Mouse (Mus musculus) lung, adult 2 months (tissue): ENCODE measurements around the gene Tmem63b.

Experiments
- CTCF ChIP-seq: fragments of 200-500 bp; IDR thresholded peaks from 2 replicates; pipeline ENCODE4 v1.5.1; 2011; ENCODE audit warnings: mild to moderate bottlenecking, low read length, control low read depth; ENCODE audit not compliant: insufficient read depth
- POLR2A ChIP-seq: fragments of 200-500 bp; IDR thresholded peaks from 2 replicates; pipeline ENCODE4 v1.6.1; 2011; ENCODE audit warnings: low read depth, mild to moderate bottlenecking, control low read depth, low read length, borderline replicate concordance; ENCODE audit errors: extremely low read depth

- peak; percentile 99 for TF ChIP-seq CTCF
- TF ChIP-seq POLR2A, result no peak
These were observed 37.2 kb upstream of the Tmem63b start for GRCm38 (mm10) chr17:45723732-45724573.
